Mouse (Mus musculus) inflammation-experienced regulatory T-cells, adult 16 weeks (primary cell): ENCODE measurements around the gene Sprr2e. TPM values are rescaled to one million over a fixed set of nuclear protein-coding genes. Genes with fewer than 3 reads are reported as not detected.

Experiments used
- polyA plus RNA-seq: library from polyadenylated mRNA; unstranded; fragments of 100-300 nt; shearing (Covaris generic); gene quantifications from one replicate; pipeline ENCODE4 v1.2.1, GENCODE M21; 2017

The Sprr2e gene
- polyA plus RNA-seq, result not detected

DNA sequence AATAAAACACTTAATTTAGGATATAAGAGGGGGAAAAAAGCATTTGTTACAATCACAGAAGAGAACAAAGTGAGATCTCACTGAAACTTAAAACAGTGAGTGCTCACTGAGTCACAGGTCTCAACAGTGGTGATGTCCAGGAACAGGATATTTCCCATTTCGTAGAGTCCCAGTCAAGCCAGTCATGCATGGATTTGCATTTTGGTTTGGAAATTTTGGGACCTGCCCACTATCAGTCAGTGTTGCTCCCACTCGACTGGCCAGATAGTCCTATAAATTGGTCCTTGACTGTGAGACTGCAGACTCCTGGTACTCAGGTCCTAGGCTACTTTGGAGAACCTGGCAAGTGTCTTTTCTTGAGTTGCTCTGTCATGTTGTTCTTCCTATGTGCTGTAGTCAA, at the start of gene Sprr2e:
TSS of gene Sprr2e (plus strand) at position 301 of the 400 bp plus-strand sequence.

DNA sequence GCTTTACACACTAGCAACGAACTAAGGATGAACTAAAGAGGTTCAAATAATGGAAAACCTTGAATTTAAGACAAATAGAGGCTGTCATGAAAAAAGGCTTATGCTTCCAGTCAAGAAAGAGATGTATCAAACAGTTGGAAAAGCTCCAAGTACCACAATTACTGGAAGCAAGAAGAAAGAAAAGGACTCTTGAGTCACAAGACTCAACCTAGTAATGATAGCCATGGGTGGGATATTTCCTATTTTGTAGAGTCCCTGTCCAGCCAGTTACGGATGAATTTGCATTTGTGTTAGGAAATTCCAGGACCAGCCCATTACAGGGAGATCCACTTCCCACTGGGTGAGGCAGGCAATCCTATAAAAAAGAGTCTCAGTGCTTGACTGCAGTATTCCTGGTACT, 35.6 kb upstream of the Sprr2e start, which contains the start of gene Sprr2b:
TSS of gene Sprr2b (plus strand) at position 301 of the 400 bp plus-strand sequence.

GRCm38 (mm10) chr3:92338840-92339239, 13.1 kb upstream of the Sprr2e start, which contains the start of gene Sprr2d:
TSS of gene Sprr2d (plus strand) at chr3:92339140.

GRCm38 (mm10) chr3:92364887-92365286, 12.9 kb downstream of the Sprr2e start, which contains the start of gene Sprr2f:
TSS of gene Sprr2f (plus strand) at chr3:92365187.

GRCm38 (mm10) chr3:92385385-92385784, 33.4 kb downstream of the Sprr2e start, which contains the start of gene Sprr2h:
TSS of gene Sprr2h (plus strand) at chr3:92385685.

Other genes starting within 250 kb of the Sprr2e start
- not detected for gene Prr9, start 228.2 kb upstream of the Sprr2e start, polyA plus RNA-seq
- not detected for gene Lelp1, start 209.4 kb upstream of the Sprr2e start, polyA plus RNA-seq
- gene Sprr2a1, start 136.3 kb upstream of the Sprr2e start, polyA plus RNA-seq, result not detected
- not detected for gene Sprr2a2, start 136.2 kb upstream of the Sprr2e start, polyA plus RNA-seq
- not detected for gene Sprr2a3, start 66.7 kb upstream of the Sprr2e start, polyA plus RNA-seq
- not detected for gene Sprr2b, start 35.5 kb upstream of the Sprr2e start, polyA plus RNA-seq
- gene Sprr2d, start 13.0 kb upstream of the Sprr2e start, polyA plus RNA-seq, result not detected
- not detected for gene Sprr2f, start 13.0 kb downstream of the Sprr2e start, polyA plus RNA-seq
- not detected for gene Sprr2h, start 33.5 kb downstream of the Sprr2e start, polyA plus RNA-seq
- gene Sprr2i, start 55.8 kb downstream of the Sprr2e start, polyA plus RNA-seq, result not detected
- not detected for gene Sprr2j-ps, start 65.9 kb downstream of the Sprr2e start, polyA plus RNA-seq
- 22.3 TPM for gene Gm9774, start 77.3 kb downstream of the Sprr2e start, polyA plus RNA-seq
- not detected for gene Sprr2k, start 80.4 kb downstream of the Sprr2e start, polyA plus RNA-seq
- gene Sprr1b, start 86.6 kb downstream of the Sprr2e start, polyA plus RNA-seq, result not detected
- not detected for gene Sprr3, start 106.6 kb downstream of the Sprr2e start, polyA plus RNA-seq
- gene Sprr1a, start 133.8 kb downstream of the Sprr2e start, polyA plus RNA-seq, result not detected
- not detected for gene Sprr4, start 148.3 kb downstream of the Sprr2e start, polyA plus RNA-seq
- gene 2310046K23Rik, start 182.4 kb downstream of the Sprr2e start, polyA plus RNA-seq, result not detected
- gene Ivl, start 221.6 kb downstream of the Sprr2e start, polyA plus RNA-seq, result not detected
- not detected for gene Smcp, start 236.9 kb downstream of the Sprr2e start, polyA plus RNA-seq